Mouse (Mus musculus): ENCODE data around the gene Rfx8. TPM values are rescaled to one million over a fixed set of nuclear protein-coding genes. Genes with fewer than 3 reads are reported as not detected.

Rfx8 gene
- polyA plus RNA-seq, 1 experiment, result 0.04 TPM

DNA sequence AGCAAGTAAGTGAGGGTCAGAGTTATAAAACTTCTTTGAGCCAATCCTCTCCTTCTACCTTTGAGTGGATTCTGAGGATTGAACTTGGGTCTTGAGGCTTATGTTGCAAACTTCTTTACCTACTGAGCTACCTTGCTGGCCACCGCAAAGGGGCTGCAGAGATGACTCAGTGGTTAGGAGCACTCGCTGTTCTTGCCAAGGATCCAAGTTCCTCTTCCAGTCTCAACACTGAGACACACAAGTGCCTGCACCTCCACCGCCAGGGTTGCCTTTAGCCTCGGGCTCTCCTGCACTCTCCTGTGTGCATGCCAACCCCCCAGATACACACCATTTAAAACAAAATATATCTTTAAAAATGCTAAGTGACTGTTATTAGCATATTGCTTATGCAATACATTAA lies 19.2 kb upstream of the Rfx8 start:
- H3K9me3 ChIP-seq (ENCODE audit: control insufficient read depth, low read length), result no peaks in the 10 kb centered on the region
- H3K36me3 ChIP-seq (ENCODE audit: control insufficient read depth), result no peaks in the 10 kb centered on the region
- H3K27me3 ChIP-seq (ENCODE audit: control insufficient read depth), result no peaks in the 10 kb centered on the region
- no peak overlapping the region for H3K4me3 ChIP-seq (replicated peaks)
- H3K4me1 ChIP-seq (ENCODE audit: control insufficient read depth), result peaks cover 16% of the 10 kb centered on the region
- TF ChIP-seq TAL1 (IDR thresholded peaks at IDR 0.05; ENCODE audit: low read length) (no peak), GATA1 (IDR thresholded peaks at IDR 0.05; ENCODE audit: low read length) (no peak)

- H3K4me3 ChIP-seq (replicated peaks), result peak overlapping the region; percentile 6
- TF ChIP-seq GATA1 (IDR thresholded peaks at IDR 0.05; ENCODE audit: low read length) (no peak), TAL1 (IDR thresholded peaks at IDR 0.05; ENCODE audit: low read length) (no peak)
Observed at GRCm38 (mm10) chr1:39735927-39736604, 15.3 kb upstream of the Rfx8 start.

DNA sequence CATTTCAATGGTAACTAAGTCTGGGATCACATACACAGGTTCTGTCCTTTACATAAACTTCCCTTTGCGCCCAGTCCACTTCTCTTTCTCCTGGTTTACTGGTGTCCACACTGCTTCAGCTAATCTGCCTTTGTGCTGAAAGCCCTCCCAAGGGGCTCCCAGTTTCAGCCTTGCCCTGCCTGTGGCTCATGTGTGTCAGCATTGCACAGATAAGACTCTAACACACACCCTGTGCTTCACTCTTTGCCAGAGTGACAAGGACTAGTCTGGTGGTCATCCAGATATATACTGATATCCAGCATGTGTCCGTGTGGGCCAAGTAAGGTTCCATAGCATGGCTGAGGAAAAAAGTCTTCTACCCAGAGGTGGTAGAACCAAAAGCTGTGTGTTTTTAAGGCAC lies 14.7 kb upstream of the Rfx8 start:
- TF ChIP-seq GATA1 (IDR thresholded peaks at IDR 0.05; ENCODE audit: low read length), result no peak
- no peak for TF ChIP-seq TAL1 (IDR thresholded peaks at IDR 0.05; ENCODE audit: low read length)
- Histone ChIP-seq H3K4me3 (replicated peaks) (no peak overlapping the region), H3K36me3 (ENCODE audit: control insufficient read depth) (no peaks in the 10 kb centered on the region), H3K4me1 (ENCODE audit: control insufficient read depth) (peaks cover 25% of the 10 kb centered on the region), H3K27me3 (ENCODE audit: control insufficient read depth) (peaks cover 2% of the 10 kb centered on the region; the same call in 1 of the 2 replicates), H3K9me3 (ENCODE audit: control insufficient read depth, low read length) (no peaks in the 10 kb centered on the region)

More at GRCm38 (mm10) chr1:39735927-39736604, 15.3 kb upstream of the Rfx8 start:
- H3K4me1 ChIP-seq (ENCODE audit: control insufficient read depth), result peaks cover 25% of the 10 kb centered on the region
- no peaks in the 10 kb centered on the region for H3K9me3 ChIP-seq (ENCODE audit: control insufficient read depth, low read length)
- H3K27me3 ChIP-seq (ENCODE audit: control insufficient read depth), result peaks cover 2% of the 10 kb centered on the region; the same call in 1 of the 2 replicates
- H3K36me3 ChIP-seq (ENCODE audit: control insufficient read depth), result no peaks in the 10 kb centered on the region

DNA sequence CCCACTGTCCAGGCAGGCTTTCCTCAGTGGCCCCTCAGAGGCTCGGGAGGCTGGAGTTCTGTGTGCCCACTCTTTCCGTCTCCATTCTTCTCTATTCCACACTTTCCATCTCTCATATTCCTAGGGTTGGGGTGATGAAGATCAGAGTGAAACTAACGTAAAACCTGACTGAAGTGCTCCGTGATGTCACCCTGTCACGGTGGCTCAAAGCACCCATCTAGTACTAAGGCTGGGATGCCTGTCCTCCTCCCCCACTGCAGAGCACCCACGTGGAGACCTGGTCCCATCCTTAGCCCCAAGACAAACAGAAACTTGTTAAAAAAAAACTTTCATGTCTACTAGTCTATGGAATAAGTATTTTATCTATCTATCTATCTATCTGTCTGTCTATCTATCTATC lies 14.1 kb upstream of the Rfx8 start:
- no peak overlapping the region for H3K4me3 ChIP-seq (replicated peaks)
- H3K4me1 ChIP-seq (ENCODE audit: control insufficient read depth), result peaks cover 25% of the 10 kb centered on the region
- peaks cover 2% of the 10 kb centered on the region; the same call in 1 of the 2 replicates for H3K27me3 ChIP-seq (ENCODE audit: control insufficient read depth)
- H3K9me3 ChIP-seq (ENCODE audit: control insufficient read depth, low read length), result no peaks in the 10 kb centered on the region
- TF ChIP-seq TAL1 (IDR thresholded peaks at IDR 0.05; ENCODE audit: low read length) (no peak), GATA1 (IDR thresholded peaks at IDR 0.05; ENCODE audit: low read length) (no peak)
- H3K36me3 ChIP-seq (ENCODE audit: control insufficient read depth), result no peaks in the 10 kb centered on the region

GRCm38 (mm10) chr1:39734311-39734710 lies 13.5 kb upstream of the Rfx8 start:
- TF ChIP-seq GATA1 (IDR thresholded peaks at IDR 0.05; ENCODE audit: low read length) (no peak), TAL1 (IDR thresholded peaks at IDR 0.05; ENCODE audit: low read length) (no peak)
- Histone ChIP-seq H3K4me1 (ENCODE audit: control insufficient read depth) (peaks cover 25% of the 10 kb centered on the region), H3K36me3 (ENCODE audit: control insufficient read depth) (no peaks in the 10 kb centered on the region), H3K27me3 (ENCODE audit: control insufficient read depth) (peaks cover 2% of the 10 kb centered on the region; the same call in 1 of the 2 replicates), H3K4me3 (replicated peaks) (no peak overlapping the region), H3K9me3 (ENCODE audit: control insufficient read depth, low read length) (no peaks in the 10 kb centered on the region)

DNA sequence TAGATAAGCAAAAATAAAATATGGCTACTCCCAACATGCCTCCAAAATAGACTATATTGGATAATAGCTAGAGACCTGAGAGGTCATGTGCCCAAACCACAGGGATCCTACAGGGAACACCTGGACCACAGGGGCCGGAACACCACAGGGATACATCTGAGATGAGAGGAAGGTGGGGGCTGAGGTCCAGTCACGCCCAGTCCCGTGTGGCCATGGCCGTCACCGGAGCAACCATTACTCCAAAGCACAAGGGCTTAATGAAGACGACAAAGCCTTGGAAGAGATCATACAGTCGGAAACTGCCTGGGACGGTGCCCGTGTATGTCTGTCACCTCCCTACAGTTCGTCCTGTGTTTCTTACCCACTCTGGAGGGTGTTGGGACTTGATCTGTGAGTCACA lies 13.1 kb upstream of the Rfx8 start:
- Histone ChIP-seq H3K4me3 (replicated peaks) (no peak overlapping the region), H3K36me3 (ENCODE audit: control insufficient read depth) (no peaks in the 10 kb centered on the region), H3K4me1 (ENCODE audit: control insufficient read depth) (peaks cover 25% of the 10 kb centered on the region), H3K9me3 (ENCODE audit: control insufficient read depth, low read length) (no peaks in the 10 kb centered on the region), H3K27me3 (ENCODE audit: control insufficient read depth) (peaks cover 2% of the 10 kb centered on the region; the same call in 1 of the 2 replicates)
- no peak for TF ChIP-seq TAL1 (IDR thresholded peaks at IDR 0.05; ENCODE audit: low read length)
- TF ChIP-seq GATA1 (IDR thresholded peaks at IDR 0.05; ENCODE audit: low read length), result no peak

DNA sequence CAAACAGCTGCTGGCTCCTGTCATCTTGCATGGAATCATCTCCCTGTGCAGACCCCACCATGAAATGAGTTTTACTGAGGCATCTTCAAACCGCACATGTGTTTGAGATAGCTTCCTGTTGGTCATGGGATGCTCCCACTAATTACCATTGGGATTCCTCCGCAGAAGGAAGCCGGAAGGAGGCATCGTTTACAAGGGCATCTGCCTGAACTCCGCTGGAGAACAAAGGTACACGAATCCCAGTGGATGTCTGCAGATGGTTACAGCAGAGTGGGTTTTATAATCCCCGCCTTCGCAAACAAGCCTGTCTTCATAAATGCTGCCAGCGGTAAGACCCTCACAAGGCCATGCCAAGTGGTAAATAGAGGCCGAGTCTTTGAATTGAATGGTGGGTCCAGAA lies 11.3 kb upstream of the Rfx8 start:
- H3K9me3 ChIP-seq (ENCODE audit: control insufficient read depth, low read length), result no peaks in the 10 kb centered on the region

GRCm38 (mm10) chr1:39731543-39731942 lies 10.7 kb upstream of the Rfx8 start:
- H3K27me3 ChIP-seq (ENCODE audit: control insufficient read depth), result peaks cover 2% of the 10 kb centered on the region; the same call in 1 of the 2 replicates
- no peaks in the 10 kb centered on the region for H3K36me3 ChIP-seq (ENCODE audit: control insufficient read depth)
- no peak overlapping the region for H3K4me3 ChIP-seq (replicated peaks)
- no peaks in the 10 kb centered on the region for H3K9me3 ChIP-seq (ENCODE audit: control insufficient read depth, low read length)
- TF ChIP-seq GATA1 (IDR thresholded peaks at IDR 0.05; ENCODE audit: low read length), result no peak
- TF ChIP-seq TAL1 (IDR thresholded peaks at IDR 0.05; ENCODE audit: low read length), result no peak
- peaks cover 22% of the 10 kb centered on the region for H3K4me1 ChIP-seq (ENCODE audit: control insufficient read depth)

More for the DNA sequence above, 11.3 kb upstream of the Rfx8 start:
- H3K27me3 ChIP-seq (ENCODE audit: control insufficient read depth), result peaks cover 2% of the 10 kb centered on the region; the same call in 1 of the 2 replicates
- H3K4me3 ChIP-seq (replicated peaks), result no peak overlapping the region
- H3K36me3 ChIP-seq (ENCODE audit: control insufficient read depth), result no peaks in the 10 kb centered on the region
- TF ChIP-seq GATA1 (IDR thresholded peaks at IDR 0.05; ENCODE audit: low read length) (no peak), TAL1 (IDR thresholded peaks at IDR 0.05; ENCODE audit: low read length) (no peak)
- H3K4me1 ChIP-seq (ENCODE audit: control insufficient read depth), result peaks cover 25% of the 10 kb centered on the region

- no peaks in the 10 kb centered on the region for H3K9me3 ChIP-seq (ENCODE audit: control insufficient read depth, low read length)
- TF ChIP-seq TAL1 (IDR thresholded peaks at IDR 0.05; ENCODE audit: low read length), result no peak
- peaks cover 16% of the 10 kb centered on the region for H3K4me1 ChIP-seq (ENCODE audit: control insufficient read depth)
- peaks cover 2% of the 10 kb centered on the region; the same call in 1 of the 2 replicates for H3K27me3 ChIP-seq (ENCODE audit: control insufficient read depth)
- H3K36me3 ChIP-seq (ENCODE audit: control insufficient read depth), result no peaks in the 10 kb centered on the region
- no peak overlapping the region for H3K4me3 ChIP-seq (replicated peaks)
Observed at GRCm38 (mm10) chr1:39730868-39731267, 10.1 kb upstream of the Rfx8 start.
